Mouse (Mus musculus): ENCODE measurements at regions not wholly inside any gene's neighbourhood (a gene's known extent, or its start where the extent isn't known, plus 50 kb on each side); places are given as distances from the start of the nearest gene placed in this dataset.

DNA sequence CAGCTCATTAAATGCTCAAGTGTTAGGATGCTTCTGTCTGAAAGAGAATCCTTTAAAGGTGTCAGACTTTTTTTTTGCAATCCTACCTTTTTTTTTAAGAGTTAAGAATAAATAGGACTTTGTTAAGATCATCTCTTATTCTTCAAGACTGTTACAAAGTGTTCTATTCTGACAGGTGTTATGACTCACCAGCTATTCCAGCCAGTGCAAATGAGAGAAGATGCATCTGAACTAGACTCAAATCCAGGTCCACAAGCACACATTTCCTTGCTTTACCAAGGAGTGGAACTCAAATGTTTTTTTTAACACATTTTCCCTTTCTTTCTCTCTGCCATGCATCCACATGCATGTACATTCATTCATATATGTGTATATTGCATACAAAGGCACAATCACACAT lies 98.4 kb upstream of the Atp10a start:
- DNase-seq (ENCODE audit: low spot score) = no peak
- Histone ChIP-seq H3K36me3 (no peaks in the 10 kb centered on the region), H3K27me3 (ENCODE audit: low read depth, poor library complexity, severe bottlenecking) (no peaks in the 10 kb centered on the region), H3K4me1 (no peaks in the 10 kb centered on the region), H3K4me3 (no peak overlapping the region), H3K9me3 (replicated peaks) (no peaks in the 10 kb centered on the region), H3K27ac (replicated peaks) (no peak overlapping the region)

DNA sequence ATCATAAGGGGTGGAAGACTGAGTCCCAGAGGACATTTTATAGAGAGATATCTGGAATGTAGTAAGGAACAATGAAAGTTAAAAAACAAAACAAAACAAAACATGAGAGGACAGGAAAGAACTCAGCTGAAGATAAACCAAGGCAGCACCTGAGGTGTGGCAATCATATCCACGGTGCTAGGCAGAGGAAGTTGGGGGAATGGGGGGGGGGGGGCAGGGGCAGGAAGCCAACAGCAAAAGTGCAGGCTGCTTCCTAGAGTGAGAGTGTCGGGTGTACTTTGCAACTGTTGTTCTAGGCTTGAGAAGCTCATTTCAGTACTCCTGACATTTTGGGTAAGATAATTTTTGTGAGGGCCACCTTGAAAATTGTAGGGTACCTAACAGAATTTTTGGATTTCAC lies 87.2 kb upstream of the Atp10a start:
- no peak overlapping the region for H3K27ac ChIP-seq (replicated peaks)
- DNase-seq (ENCODE audit: low spot score) = no peak
- WGBS = 75% methylated on average over 2 of the region's 2 CpGs
- no peaks in the 10 kb centered on the region for H3K9me3 ChIP-seq (replicated peaks)
- no peak overlapping the region for H3K4me3 ChIP-seq
- no peaks in the 10 kb centered on the region for H3K36me3 ChIP-seq
- no peaks in the 10 kb centered on the region for H3K4me1 ChIP-seq
- H3K27me3 ChIP-seq (ENCODE audit: low read depth, poor library complexity, severe bottlenecking) = no peaks in the 10 kb centered on the region

DNA sequence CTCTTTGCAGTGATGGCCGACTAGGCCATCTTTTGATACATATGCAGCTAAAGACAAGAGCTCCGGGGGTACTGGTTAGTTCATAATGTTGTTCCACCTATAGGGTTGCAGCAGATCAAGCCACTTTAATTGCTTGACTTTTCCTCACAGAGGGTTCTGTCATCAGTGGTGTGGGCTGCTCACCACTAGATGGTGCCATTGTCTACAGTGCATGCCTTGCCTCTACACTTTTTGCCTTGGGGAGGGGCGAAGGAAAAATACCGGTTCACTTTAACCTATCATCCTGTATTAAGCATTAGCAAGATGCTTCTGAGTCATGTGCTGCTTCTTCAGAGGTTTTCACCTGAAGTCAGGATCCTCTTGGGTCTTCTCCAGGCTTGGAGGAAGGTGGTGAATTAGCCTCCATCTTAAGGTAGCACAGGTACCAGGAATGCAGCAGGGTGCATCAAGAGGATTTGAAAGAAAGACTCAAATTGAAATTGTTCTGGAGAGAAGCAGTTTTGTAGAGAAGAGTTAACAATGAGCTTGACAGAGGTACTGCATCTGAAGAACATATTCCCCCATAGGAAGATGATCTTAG lies 71.6 kb upstream of the Atp10a start:
- H3K36me3 ChIP-seq = no peaks in the 10 kb centered on the region
- no peak overlapping the region for H3K27ac ChIP-seq (replicated peaks)
- peak; percentile 33 for DNase-seq (ENCODE audit: low spot score)
- no peaks in the 10 kb centered on the region for H3K27me3 ChIP-seq (ENCODE audit: low read depth, poor library complexity, severe bottlenecking)
- H3K4me3 ChIP-seq = no peak overlapping the region
- 37% methylated on average over 4 of the region's 4 CpGs for WGBS
- no peaks in the 10 kb centered on the region for H3K4me1 ChIP-seq
- no peaks in the 10 kb centered on the region for H3K9me3 ChIP-seq (replicated peaks)

DNA sequence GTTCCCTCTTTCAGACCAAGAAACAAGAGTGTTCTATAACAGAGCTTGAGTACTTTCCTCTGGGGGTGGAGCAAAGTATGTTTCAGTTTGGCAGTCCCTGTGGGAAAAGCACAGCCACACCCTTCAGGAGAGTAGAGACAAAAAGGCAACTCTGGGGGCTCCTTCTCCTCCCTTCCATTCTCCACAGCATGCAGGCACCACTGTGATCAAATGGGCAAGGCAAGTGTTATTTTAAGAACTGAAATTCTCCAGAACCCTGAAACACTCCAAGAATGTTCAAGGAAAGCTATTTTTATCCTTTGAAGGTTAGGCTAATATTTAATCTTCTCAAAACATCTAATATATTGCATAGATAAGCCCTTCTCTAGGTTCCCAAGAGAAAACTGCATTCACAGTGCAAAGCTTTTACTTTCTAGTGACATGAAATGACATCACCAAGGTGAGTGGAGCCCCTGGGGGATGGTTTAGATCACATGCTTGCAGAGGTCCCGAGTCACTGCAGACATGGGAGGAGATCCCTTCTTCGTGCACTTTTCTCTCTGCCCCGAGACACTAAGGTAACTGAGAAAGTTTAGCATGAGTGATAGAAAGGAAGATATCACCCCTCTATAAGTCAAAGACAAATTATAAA lies 70.2 kb upstream of the Atp10a start:
- H3K27ac ChIP-seq (replicated peaks) = no peak overlapping the region
- WGBS = 85% methylated on average over 3 of the region's 3 CpGs

DNA sequence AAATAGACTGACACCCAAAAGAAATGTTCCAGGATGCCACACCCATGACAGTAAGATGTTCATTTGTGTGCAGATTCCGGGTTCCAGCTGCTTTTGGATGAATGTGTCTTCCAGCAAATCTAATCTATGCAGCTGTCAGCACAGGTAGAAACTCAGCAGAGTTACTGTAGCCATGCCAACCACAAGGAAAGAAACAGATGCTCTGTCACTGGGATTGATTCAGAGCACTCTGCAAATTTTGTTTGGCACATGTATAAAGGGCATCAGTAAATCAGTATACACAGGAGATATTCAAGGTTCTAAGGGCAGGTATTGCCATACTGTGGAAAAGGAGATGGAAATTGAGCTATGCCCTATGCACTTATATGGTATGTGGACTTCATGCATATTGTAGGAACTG lies 60.0 kb upstream of the Atp10a start:
- no peak for DNase-seq (ENCODE audit: low spot score)
- 73% methylated on average over 1 of the region's 1 CpGs for WGBS
- Histone ChIP-seq H3K27ac (replicated peaks) (no peak overlapping the region), H3K27me3 (ENCODE audit: low read depth, poor library complexity, severe bottlenecking) (no peaks in the 10 kb centered on the region), H3K36me3 (no peaks in the 10 kb centered on the region), H3K4me1 (no peaks in the 10 kb centered on the region), H3K9me3 (replicated peaks) (no peaks in the 10 kb centered on the region), H3K4me3 (no peak overlapping the region)

More for the DNA sequence above, 70.2 kb upstream of the Atp10a start:
- H3K4me1 ChIP-seq = no peaks in the 10 kb centered on the region
- DNase-seq (ENCODE audit: low spot score) = no peak
- H3K27me3 ChIP-seq (ENCODE audit: low read depth, poor library complexity, severe bottlenecking) = no peaks in the 10 kb centered on the region
- H3K9me3 ChIP-seq (replicated peaks) = no peaks in the 10 kb centered on the region
- H3K4me3 ChIP-seq = no peak overlapping the region
- no peaks in the 10 kb centered on the region for H3K36me3 ChIP-seq
